Mouse (Mus musculus) testis, adult 2 months (tissue): ENCODE results near the gene Kcnd3.

Source experiments
- CTCF ChIP-seq: fragments of 200-500 bp; IDR thresholded peaks from 2 replicates; pipeline ENCODE4 v1.5.1; 2012; ENCODE audit warnings: low read depth, mild to moderate bottlenecking, inconsistent platforms, low read length, moderate library complexity; ENCODE audit not compliant: control insufficient read depth, insufficient read depth, insufficient replicate concordance
- POLR2A ChIP-seq: fragments of 200-500 bp; IDR thresholded peaks from 2 replicates; pipeline ENCODE4 v1.6.1; 2012; ENCODE audit warnings: low read depth, mild to moderate bottlenecking, inconsistent platforms, low read length, moderate library complexity; ENCODE audit not compliant: control insufficient read depth

DNA sequence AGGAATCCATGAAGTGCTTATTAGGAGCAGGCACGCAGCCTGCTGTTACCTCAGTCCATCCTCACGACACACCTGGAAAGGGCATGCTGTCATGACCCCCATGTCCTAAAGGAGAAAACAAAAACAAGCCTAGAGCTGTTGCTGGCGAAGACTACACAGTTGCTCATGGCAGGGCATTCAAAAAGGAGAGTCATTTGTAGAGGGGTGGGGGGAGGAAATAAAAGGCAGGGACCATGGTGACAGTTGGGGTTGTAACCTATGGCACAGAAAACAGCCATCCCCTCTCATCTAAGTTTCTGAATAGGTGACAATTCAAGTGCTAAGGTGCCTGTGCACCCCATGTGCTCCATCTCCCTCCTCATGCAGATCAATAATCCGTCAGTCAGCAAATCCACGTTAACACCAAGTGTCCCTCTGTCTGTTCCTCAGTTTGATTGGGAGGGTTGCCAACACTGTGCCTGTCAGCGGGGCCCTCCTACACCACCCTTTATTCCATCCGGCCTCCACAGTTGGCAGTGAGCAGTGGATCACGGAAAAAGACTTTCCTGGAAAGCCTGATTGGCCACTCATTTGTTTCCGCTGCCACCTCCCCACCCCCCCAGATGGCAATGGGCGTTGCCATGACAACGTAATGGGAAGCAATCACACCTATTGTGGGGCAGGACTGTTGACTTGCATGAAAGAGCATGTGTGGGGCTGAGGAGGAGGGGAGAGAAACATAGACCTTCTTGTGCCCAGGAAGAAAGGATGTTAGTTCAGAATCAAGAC, 78.4 kb downstream of the Kcnd3 start:
- no peak for TF ChIP-seq CTCF
- TF ChIP-seq POLR2A = no peak
